Mouse (Mus musculus) intestine, embryonic 15.5 days (tissue): Measurements from ENCODE around the gene Nell2. TPM values are rescaled to one million over a fixed set of nuclear protein-coding genes. Genes with fewer than 3 reads are reported as not detected.

Experiments used
- ATAC-seq: fragments of 200-750 bp; cut with Nextera tagmentation; 2 replicates; pipeline ENCODE4 v1.8.0; 2017; ENCODE audit warnings: moderate TSS enrichment, moderate library complexity
- H3K27ac ChIP-seq: fragments of 300-500 bp; sonication (generic); 2 replicates; pipeline ENCODE4 v1.5.1; 2015; ENCODE audit warnings: mild to moderate bottlenecking, inconsistent platforms
- H3K27me3 ChIP-seq: fragments of 300-500 bp; sonication (generic); replicated peaks from 2 replicates; pipeline ENCODE4 v1.6.1; 2015; ENCODE audit warnings: inconsistent platforms
- H3K36me3 ChIP-seq: fragments of 300-500 bp; sonication (generic); 2 replicates; pipeline ENCODE4 v1.6.1; 2015; ENCODE audit warnings: inconsistent platforms
- H3K4me1 ChIP-seq: fragments of 300-500 bp; sonication (generic); replicated peaks from 2 replicates; pipeline ENCODE4 v1.6.1; 2015; ENCODE audit warnings: inconsistent platforms
- H3K4me2 ChIP-seq: fragments of 300-500 bp; sonication (generic); replicated peaks from 2 replicates; pipeline ENCODE4 v1.6.1; 2015; ENCODE audit warnings: mild to moderate bottlenecking, inconsistent platforms
- H3K4me3 ChIP-seq: fragments of 300-500 bp; sonication (generic); replicated peaks from 2 replicates; pipeline ENCODE4 v1.5.1; 2015; ENCODE audit warnings: inconsistent platforms
- H3K9ac ChIP-seq: fragments of 300-500 bp; sonication (generic); 2 replicates; pipeline ENCODE4 v1.6.1; 2015; ENCODE audit warnings: inconsistent platforms
- H3K9me3 ChIP-seq: fragments of 300-500 bp; sonication (generic); 2 replicates; pipeline ENCODE4 v1.6.1; 2016; ENCODE audit warnings: inconsistent platforms
- WGBS: fragments of 180-500 bp; shearing (Covaris S2); methylation state at CpG from one replicate; pipeline ENCODE4 v1.1.7; 2015; 5-methylcytosine and 5-hydroxymethylcytosine counted together
- polyA plus RNA-seq: library from polyadenylated mRNA; unstranded; fragments of >200 nt; fragmentation: Nextera tagmentation; extraction: Ambion mirVana; gene quantifications from 2 replicates; pipeline ENCODE4 v1.2.1, GENCODE M21; 2015

Nell2 gene
- polyA plus RNA-seq, 1 experiment from 2014 or later, result 13.7 TPM

DNA sequence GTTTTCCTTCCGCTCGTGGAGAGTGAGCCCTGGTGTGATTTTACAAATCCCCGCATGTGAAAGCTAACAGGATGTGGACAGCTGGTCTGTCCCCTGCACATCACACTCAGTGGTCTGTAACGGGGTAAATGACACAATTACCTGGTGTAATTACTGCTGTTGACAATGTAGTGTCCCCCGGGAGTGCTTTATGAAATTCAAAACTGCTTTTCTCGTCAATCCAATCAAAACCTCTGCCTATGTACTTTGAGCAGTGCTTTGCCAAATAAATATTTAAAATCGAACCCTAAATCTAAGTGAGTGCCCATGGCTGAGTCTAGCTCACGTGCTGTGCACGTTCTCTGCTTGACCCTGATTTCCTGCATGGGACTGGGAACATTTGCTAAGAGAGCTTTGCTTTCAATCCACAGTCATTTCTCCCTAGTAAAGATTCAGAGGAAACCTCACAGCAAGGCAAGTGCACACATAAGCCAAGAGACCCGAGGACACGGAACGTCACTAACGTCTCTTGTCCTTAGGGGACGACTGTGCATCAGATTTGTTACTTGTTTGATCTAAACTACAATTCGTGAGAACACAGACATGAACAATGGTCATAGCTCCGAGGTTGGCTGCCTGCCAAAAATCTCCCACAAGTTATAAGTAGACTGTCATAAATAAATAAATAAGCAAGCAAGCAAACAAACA, 214.1 kb downstream of the Nell2 start:
- WGBS, result 67% methylated on average over 16 of the region's 16 CpGs
- no peaks in the 10 kb centered on the region for H3K27me3 ChIP-seq
- no peak overlapping the region for H3K9ac ChIP-seq
- no peaks in the 10 kb centered on the region for H3K4me1 ChIP-seq
- H3K36me3 ChIP-seq, result no peaks in the 10 kb centered on the region
- no peak overlapping the region for H3K27ac ChIP-seq
- no peak overlapping the region for H3K4me2 ChIP-seq
- H3K4me3 ChIP-seq, result no peak overlapping the region
- H3K9me3 ChIP-seq, result no peaks in the 10 kb centered on the region
- no peak for ATAC-seq

GRCm38 (mm10) chr15:95313286-95313685, 215.1 kb downstream of the Nell2 start:
- 82% methylated on average over 5 of the region's 5 CpGs for WGBS
- Histone ChIP-seq H3K27me3 (no peaks in the 10 kb centered on the region), H3K4me1 (no peaks in the 10 kb centered on the region), H3K4me2 (no peak overlapping the region), H3K27ac (no peak overlapping the region), H3K9ac (no peak overlapping the region), H3K9me3 (no peaks in the 10 kb centered on the region), H3K36me3 (no peaks in the 10 kb centered on the region), H3K4me3 (no peak overlapping the region)
- no peak for ATAC-seq

GRCm38 (mm10) chr15:95304102-95304501, 224.3 kb downstream of the Nell2 start:
- Histone ChIP-seq H3K9ac (no peak overlapping the region), H3K27me3 (no peaks in the 10 kb centered on the region), H3K4me2 (no peak overlapping the region), H3K27ac (no peak overlapping the region), H3K36me3 (no peaks in the 10 kb centered on the region), H3K4me1 (no peaks in the 10 kb centered on the region), H3K4me3 (no peak overlapping the region), H3K9me3 (no peaks in the 10 kb centered on the region)
- ATAC-seq, result no peak
- 84% methylated on average over 8 of the region's 8 CpGs for WGBS

DNA sequence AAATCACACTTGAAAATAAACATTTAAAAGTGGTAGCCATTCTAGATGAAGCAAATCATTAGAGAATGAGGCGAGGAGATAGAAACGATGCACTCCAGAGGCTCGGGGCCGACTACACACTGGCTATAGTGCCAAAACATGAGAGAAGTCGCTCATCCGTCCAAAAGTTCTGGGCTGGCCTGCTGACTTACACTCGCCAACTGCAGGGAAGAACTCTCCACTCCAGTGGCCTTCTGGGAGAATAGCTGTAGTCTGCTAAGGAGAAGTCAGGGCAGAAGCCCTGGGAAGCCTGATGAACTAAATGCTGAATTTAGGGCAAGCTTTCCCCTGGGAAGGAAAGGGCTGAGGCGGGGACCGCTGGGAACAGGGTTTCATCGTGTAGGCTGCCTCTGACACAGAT, 231.8 kb downstream of the Nell2 start:
- Histone ChIP-seq H3K4me3 (no peak overlapping the region), H3K27me3 (no peaks in the 10 kb centered on the region), H3K36me3 (no peaks in the 10 kb centered on the region), H3K9me3 (no peaks in the 10 kb centered on the region), H3K4me1 (no peaks in the 10 kb centered on the region), H3K9ac (no peak overlapping the region), H3K27ac (no peak overlapping the region), H3K4me2 (no peak overlapping the region)
- ATAC-seq, result no peak
- WGBS, result 88% methylated on average over 10 of the region's 10 CpGs

DNA sequence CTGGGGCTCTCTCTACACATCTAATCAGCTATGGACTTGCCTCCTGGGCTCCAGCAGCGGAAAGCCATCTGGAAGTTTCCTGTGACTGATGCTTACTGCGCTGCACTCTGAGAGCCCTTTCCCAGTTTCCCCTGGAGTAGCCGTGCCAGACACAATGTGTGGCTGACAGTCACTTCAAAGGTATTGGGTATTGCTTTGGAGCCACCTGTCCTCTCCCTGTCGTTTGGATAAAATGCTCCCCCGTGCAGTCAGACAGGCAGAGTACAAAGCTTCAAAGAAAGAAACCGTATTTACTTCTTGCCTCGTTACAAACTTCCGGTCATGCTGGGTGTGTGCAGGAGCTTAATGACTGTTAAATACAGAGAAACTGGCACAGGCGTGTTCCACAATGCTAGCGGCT, 239.3 kb downstream of the Nell2 start:
- Histone ChIP-seq H3K4me2 (no peak overlapping the region), H3K9me3 (no peaks in the 10 kb centered on the region), H3K36me3 (no peaks in the 10 kb centered on the region), H3K4me1 (no peaks in the 10 kb centered on the region), H3K27ac (no peak overlapping the region), H3K9ac (no peak overlapping the region), H3K4me3 (no peak overlapping the region), H3K27me3 (no peaks in the 10 kb centered on the region)
- WGBS, result 50% methylated on average over 10 of the region's 10 CpGs
- ATAC-seq, result no peak

DNA sequence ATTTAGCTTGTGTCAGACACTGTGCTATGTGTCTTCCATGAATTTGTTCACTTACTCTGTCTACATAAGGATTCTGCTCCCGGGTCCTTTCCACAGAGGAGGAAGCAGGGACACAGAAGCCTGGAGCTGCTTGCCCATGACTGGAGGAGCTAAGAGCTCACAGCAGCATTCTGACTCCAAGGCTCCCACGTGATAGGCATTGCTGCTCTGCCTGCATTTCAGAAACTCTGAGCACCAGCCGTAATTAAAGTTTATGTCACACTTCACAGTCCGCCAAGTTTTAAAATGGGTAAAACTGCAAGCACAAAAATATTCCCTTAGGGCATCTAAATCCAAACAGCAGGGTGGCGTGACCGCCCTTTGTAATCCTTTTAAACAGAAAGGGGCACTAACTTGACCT, 243.2 kb downstream of the Nell2 start:
- no peak for ATAC-seq
- Histone ChIP-seq H3K9me3 (no peaks in the 10 kb centered on the region), H3K4me2 (no peak overlapping the region)

DNA sequence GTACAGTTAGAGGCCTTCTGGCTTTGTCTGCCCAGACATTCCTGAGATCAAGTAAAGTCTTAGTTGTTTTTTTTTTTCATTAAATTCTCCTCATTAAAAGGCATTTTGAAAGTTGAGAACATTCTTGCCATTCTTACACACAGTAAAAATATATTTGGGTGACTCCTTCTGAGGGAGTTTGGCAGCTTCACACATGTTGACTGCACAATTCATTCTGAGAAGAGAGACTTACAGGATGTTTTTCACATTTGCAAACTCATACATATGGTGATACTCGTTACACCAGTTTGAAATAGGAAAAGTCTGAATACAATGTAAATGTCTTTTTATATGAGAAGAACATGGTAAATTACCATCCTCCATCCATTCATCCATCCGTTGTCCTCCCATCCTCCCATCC, 247.4 kb downstream of the Nell2 start:
- 84% methylated on average over 2 of the region's 2 CpGs for WGBS

More for the DNA sequence above, 243.2 kb downstream of the Nell2 start:
- no peaks in the 10 kb centered on the region for H3K36me3 ChIP-seq
- H3K27me3 ChIP-seq, result no peaks in the 10 kb centered on the region
- no peak overlapping the region for H3K27ac ChIP-seq
- 60% methylated on average over 6 of the region's 6 CpGs for WGBS
- H3K4me3 ChIP-seq, result no peak overlapping the region
- no peak overlapping the region for H3K9ac ChIP-seq
- H3K4me1 ChIP-seq, result no peaks in the 10 kb centered on the region

DNA sequence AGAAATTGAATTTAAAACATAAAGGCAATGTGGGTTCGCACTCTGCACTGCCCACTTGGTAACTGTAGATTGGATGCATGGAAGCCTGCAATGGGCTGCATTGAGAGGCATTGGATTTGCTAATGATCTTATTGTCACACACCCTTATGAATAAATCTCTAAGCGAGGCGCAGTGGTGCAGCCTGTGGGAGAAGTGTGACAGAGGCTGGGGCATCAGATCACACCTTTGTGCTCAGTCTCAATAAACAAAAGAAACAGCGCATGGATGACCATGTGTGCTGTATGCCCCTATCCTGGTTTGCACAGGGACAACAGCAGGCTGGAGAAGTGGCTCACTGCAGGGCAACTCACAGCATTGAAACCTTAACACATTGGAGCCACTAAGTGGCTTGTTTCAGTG, 250.4 kb downstream of the Nell2 start:
- no peaks in the 10 kb centered on the region for H3K4me1 ChIP-seq
- H3K27me3 ChIP-seq, result no peaks in the 10 kb centered on the region
- no peaks in the 10 kb centered on the region for H3K9me3 ChIP-seq
- WGBS, result 93% methylated on average over 4 of the region's 4 CpGs
- no peak overlapping the region for H3K4me2 ChIP-seq
- no peak overlapping the region for H3K27ac ChIP-seq
- ATAC-seq, result no peak
- no peak overlapping the region for H3K4me3 ChIP-seq
- H3K36me3 ChIP-seq, result no peaks in the 10 kb centered on the region
- no peak overlapping the region for H3K9ac ChIP-seq

More for the DNA sequence above, 247.4 kb downstream of the Nell2 start:
- no peaks in the 10 kb centered on the region for H3K27me3 ChIP-seq
- H3K36me3 ChIP-seq, result no peaks in the 10 kb centered on the region
- H3K4me1 ChIP-seq, result no peaks in the 10 kb centered on the region
- no peak overlapping the region for H3K27ac ChIP-seq
- no peak overlapping the region for H3K4me3 ChIP-seq
- ATAC-seq, result no peak
- no peaks in the 10 kb centered on the region for H3K9me3 ChIP-seq
- H3K4me2 ChIP-seq, result no peak overlapping the region
- no peak overlapping the region for H3K9ac ChIP-seq

GRCm38 (mm10) chr15:95276556-95276955, 251.8 kb downstream of the Nell2 start:
- Histone ChIP-seq H3K36me3 (no peaks in the 10 kb centered on the region), H3K4me2 (no peak overlapping the region), H3K9ac (no peak overlapping the region), H3K27ac (no peak overlapping the region), H3K4me3 (no peak overlapping the region), H3K9me3 (no peaks in the 10 kb centered on the region), H3K27me3 (no peaks in the 10 kb centered on the region), H3K4me1 (no peaks in the 10 kb centered on the region)
- WGBS, result 95% methylated on average over 3 of the region's 3 CpGs
- no peak for ATAC-seq

- H3K9me3 ChIP-seq, result no peaks in the 10 kb centered on the region
- 76% methylated on average over 5 of the region's 5 CpGs for WGBS
- ATAC-seq, result no peak
Measured at GRCm38 (mm10) chr15:95275553-95275952, 252.8 kb downstream of the Nell2 start.

GRCm38 (mm10) chr15:95273236-95273635, 255.1 kb downstream of the Nell2 start:
- H3K9me3 ChIP-seq, result no peaks in the 10 kb centered on the region
- H3K27me3 ChIP-seq, result no peaks in the 10 kb centered on the region
- WGBS, result 87% methylated on average over 3 of the region's 3 CpGs
- H3K4me2 ChIP-seq, result no peak overlapping the region
- H3K27ac ChIP-seq, result no peak overlapping the region
- no peak for ATAC-seq
- no peaks in the 10 kb centered on the region for H3K36me3 ChIP-seq
- no peak overlapping the region for H3K4me3 ChIP-seq
- H3K9ac ChIP-seq, result no peak overlapping the region
- H3K4me1 ChIP-seq, result no peaks in the 10 kb centered on the region

More at GRCm38 (mm10) chr15:95275553-95275952, 252.8 kb downstream of the Nell2 start:
- Histone ChIP-seq H3K9ac (no peak overlapping the region), H3K4me1 (no peaks in the 10 kb centered on the region), H3K27ac (no peak overlapping the region), H3K4me3 (no peak overlapping the region), H3K4me2 (no peak overlapping the region), H3K27me3 (no peaks in the 10 kb centered on the region), H3K36me3 (no peaks in the 10 kb centered on the region)

DNA sequence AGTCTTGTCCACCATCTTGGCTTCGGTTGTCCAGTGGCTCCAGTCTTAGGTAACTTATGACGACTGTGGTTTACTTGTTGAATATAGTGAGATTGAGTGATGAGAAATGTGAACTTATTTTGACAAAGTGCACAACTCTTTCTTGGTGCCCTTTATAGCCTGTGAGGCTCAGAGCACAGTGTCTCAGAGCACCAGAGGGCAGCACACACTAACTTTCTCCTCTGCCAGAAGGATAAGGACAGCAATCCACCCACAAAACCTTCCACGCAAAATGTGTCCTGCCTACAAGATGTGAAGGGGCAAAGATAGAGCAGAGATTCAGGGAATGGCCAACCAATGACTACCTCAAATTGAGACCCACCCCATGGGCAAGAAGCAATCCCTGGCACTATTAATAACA, 256.2 kb downstream of the Nell2 start:
- 93% methylated on average over 3 of the region's 3 CpGs for WGBS
- H3K27ac ChIP-seq, result no peak overlapping the region
- no peaks in the 10 kb centered on the region for H3K36me3 ChIP-seq
- H3K4me3 ChIP-seq, result no peak overlapping the region
- H3K9ac ChIP-seq, result no peak overlapping the region
- no peaks in the 10 kb centered on the region for H3K9me3 ChIP-seq
- no peak for ATAC-seq
- no peaks in the 10 kb centered on the region for H3K4me1 ChIP-seq
- H3K27me3 ChIP-seq, result no peaks in the 10 kb centered on the region
- no peak overlapping the region for H3K4me2 ChIP-seq

DNA sequence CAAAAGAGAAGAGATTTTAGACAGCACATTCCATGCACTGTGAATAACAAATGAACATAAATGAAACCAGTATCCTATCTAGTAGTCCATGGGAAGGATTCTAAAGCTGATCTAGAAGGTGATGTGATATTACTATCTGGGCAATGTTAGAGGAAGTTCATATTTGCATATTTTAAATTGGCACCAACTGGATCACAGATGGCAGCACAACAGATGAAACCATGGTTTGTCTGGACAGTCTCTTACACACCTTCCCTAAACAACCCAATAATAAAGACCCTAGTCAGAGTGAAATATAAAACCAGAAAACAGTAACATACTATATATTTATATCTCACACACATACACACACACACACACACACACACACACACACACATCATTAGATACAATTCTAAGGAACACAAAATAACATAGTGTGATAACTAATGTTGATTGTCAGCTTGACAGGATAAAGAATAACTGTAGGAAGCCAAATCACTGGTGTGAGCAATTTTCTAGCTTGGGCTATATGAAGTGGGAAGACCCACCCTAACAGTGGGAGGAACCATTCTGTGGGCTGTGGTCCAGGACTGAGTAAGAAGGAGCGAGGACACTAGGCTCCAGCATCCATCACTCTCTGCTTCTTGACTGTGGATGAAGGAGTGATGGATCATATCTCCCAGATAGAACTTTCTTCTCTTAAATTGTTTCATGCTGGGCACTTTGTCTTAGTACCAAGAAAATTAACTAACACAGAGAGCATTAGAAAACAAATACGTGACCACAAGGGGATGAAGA, 268.5 kb downstream of the Nell2 start:
- no peaks in the 10 kb centered on the region for H3K36me3 ChIP-seq
- 88% methylated on average over 2 of the region's 2 CpGs for WGBS
- ATAC-seq, result no peak

More for the DNA sequence above, 268.5 kb downstream of the Nell2 start:
- H3K4me2 ChIP-seq, result no peak overlapping the region
- H3K4me3 ChIP-seq, result no peak overlapping the region
- H3K9me3 ChIP-seq, result no peaks in the 10 kb centered on the region
- no peak overlapping the region for H3K9ac ChIP-seq
- no peak overlapping the region for H3K27ac ChIP-seq
- no peaks in the 10 kb centered on the region for H3K4me1 ChIP-seq
- no peaks in the 10 kb centered on the region for H3K27me3 ChIP-seq
